7 mouse cellular contexts compared by ENCODE assay signal in the genomic region with DNA sequence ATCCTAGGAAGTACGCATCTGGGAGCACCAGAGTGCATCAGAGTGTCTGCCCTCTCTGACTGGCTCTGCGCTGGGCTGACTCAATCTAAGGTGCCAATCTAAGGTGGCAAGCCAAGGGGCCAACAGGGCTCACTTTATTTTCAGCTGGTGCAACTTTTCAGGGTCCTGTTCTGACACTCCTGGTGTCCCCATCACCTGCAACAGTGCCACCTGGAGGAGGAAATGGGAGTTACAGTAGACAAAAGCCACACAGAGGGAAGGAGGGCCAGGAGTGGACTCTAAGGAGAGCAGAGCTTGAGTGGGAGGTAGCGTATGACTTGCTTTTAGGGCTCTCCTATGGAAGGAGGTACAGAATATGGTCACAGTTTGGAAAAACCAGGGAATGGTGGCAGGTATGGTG. TPM values are rescaled to one million over a fixed set of nuclear protein-coding genes. Genes with fewer than 3 reads are reported as not detected.
DNase-seq lines count a peak whose midpoint lies in the region; ATAC-seq lines count a peak whose summit lies in the region.

No protein-coding gene starts in this region.

- 72% methylated on average over 3 of the region's 3 CpGs for WGBS in forebrain, embryonic 13.5 days
- WGBS in hindbrain, embryonic 13.5 days, result 76% methylated on average over 3 of the region's 3 CpGs
- WGBS in midbrain, embryonic 10.5 days, result 76% methylated on average over 3 of the region's 3 CpGs

- H3K4me1 ChIP-seq in forebrain, embryonic 13.5 days, result peaks cover 62% of the 10 kb centered on the region
- H3K4me1 ChIP-seq in hindbrain, embryonic 13.5 days (replicated peaks), result peaks cover 68% of the 10 kb centered on the region
- peaks cover 77% of the 10 kb centered on the region for H3K4me1 ChIP-seq in midbrain, embryonic 10.5 days

- H3K36me3 ChIP-seq in forebrain, embryonic 13.5 days (ENCODE audit: poor library complexity, severe bottlenecking), result peaks cover 32% of the 10 kb centered on the region
- peaks cover 32% of the 10 kb centered on the region for H3K36me3 ChIP-seq in hindbrain, embryonic 13.5 days
- H3K36me3 ChIP-seq in midbrain, embryonic 10.5 days, result peaks cover 40% of the 10 kb centered on the region

- H3K4me3 ChIP-seq in forebrain, embryonic 13.5 days, result no peak overlapping the region; the same call in 1 of the 2 replicates
- peak overlapping the region; percentile 69; the same call in 1 of the 2 replicates for H3K4me3 ChIP-seq in hindbrain, embryonic 13.5 days
- H3K4me3 ChIP-seq in midbrain, embryonic 10.5 days, result peak overlapping the region; percentile 81

- intact Hi-C loops in left cerebral cortex, postnatal 14 days (cut with DNase I), result loop anchor here (2.0 to 5.0 kb wide), 4 partner anchors 58 to 163 kb away; no protein-coding TSS in a partner anchor

- ATAC-seq in forebrain, embryonic 13.5 days, result no peak
- no peak for ATAC-seq in hindbrain, embryonic 13.5 days (ENCODE audit: low FRiP score)

- no peak overlapping the region for H3K27ac ChIP-seq in forebrain, embryonic 13.5 days
- no peak overlapping the region for H3K27ac ChIP-seq in hindbrain, embryonic 13.5 days
- H3K27ac ChIP-seq in midbrain, embryonic 10.5 days (replicated peaks), result no peak overlapping the region

- peak; percentile 92 for DNase-seq in NIH3T3 (ENCODE audit: low read depth)
- peak; percentile 86 for DNase-seq in c-Kit-positive CD71-positive TER-119-positive erythroid progenitor cells, embryonic 14.5 days (ENCODE audit: low spot score)
- peak; percentile 81 to 86 for DNase-seq in left cerebral cortex, postnatal 14 days (ENCODE audit: low spot score in 2 of 2)
- peak; percentile 78 for DNase-seq in midbrain, embryonic 10.5 days (ENCODE audit: low spot score)
- peak; percentile 80 for DNase-seq in right cerebral cortex, postnatal 4 days

- H3K9ac ChIP-seq in forebrain, embryonic 13.5 days, result no peak overlapping the region
- 0 out of 2 replicates have a peak overlapping the region, but pooled peaks have one; percentile 89 for H3K9ac ChIP-seq in hindbrain, embryonic 13.5 days

- H3K4me2 ChIP-seq in forebrain, embryonic 13.5 days, result peak overlapping the region; percentile 77; the same call in 1 of the 2 replicates
- H3K4me2 ChIP-seq in hindbrain, embryonic 13.5 days, result peak overlapping the region; percentile 85; the same call in 1 of the 2 replicates

- H3K9me3 ChIP-seq in forebrain, embryonic 13.5 days (replicated peaks), result no peaks in the 10 kb centered on the region
- H3K9me3 ChIP-seq in hindbrain, embryonic 13.5 days, result no peaks in the 10 kb centered on the region
- H3K9me3 ChIP-seq in midbrain, embryonic 10.5 days (replicated peaks), result no peaks in the 10 kb centered on the region

- peaks cover 44% of the 10 kb centered on the region for H3K27me3 ChIP-seq in forebrain, embryonic 13.5 days
- H3K27me3 ChIP-seq in hindbrain, embryonic 13.5 days, result peaks cover 46% of the 10 kb centered on the region
- H3K27me3 ChIP-seq in midbrain, embryonic 10.5 days (ENCODE audit: low read depth, poor library complexity, severe bottlenecking), result peaks cover 54% of the 10 kb centered on the region

RNA-seq across cellular contexts. Expression of gene Rex1bd, which starts 1.7 kb away (rescaled TPM):
- polyA plus RNA-seq in forebrain, embryonic 13.5 days (2015; fragmentation: Nextera tagmentation; extraction: Ambion mirVana), result 150 and 154 TPM in 2 replicates
- 147 and 148 TPM in 2 replicates for polyA plus RNA-seq in hindbrain, embryonic 13.5 days (2015; fragmentation: Nextera tagmentation; extraction: Ambion mirVana)
- 10 to 100 TPM; 96.6 to 99.7 TPM for total RNA-seq in left cerebral cortex, postnatal 14 days (2021)
- polyA plus RNA-seq in midbrain, embryonic 10.5 days (2016; fragmentation: Nextera tagmentation; extraction: Ambion mirVana), result 138 and 140 TPM in 2 replicates

RNA-seq across cellular contexts. Expression of gene Uba52, which starts 5.8 kb away (rescaled TPM):
- 812 and 920 TPM in 2 replicates for polyA plus RNA-seq in forebrain, embryonic 13.5 days (2015; fragmentation: Nextera tagmentation; extraction: Ambion mirVana)
- 715 and 758 TPM in 2 replicates for polyA plus RNA-seq in hindbrain, embryonic 13.5 days (2015; fragmentation: Nextera tagmentation; extraction: Ambion mirVana)
- 1,000 to 10,000 TPM in 1 of 2 experiments, 100 to 1,000 TPM in 1; 967 to 1,028 TPM for total RNA-seq in left cerebral cortex, postnatal 14 days (2021)
- 836 and 881 TPM in 2 replicates for polyA plus RNA-seq in midbrain, embryonic 10.5 days (2016; fragmentation: Nextera tagmentation; extraction: Ambion mirVana)

RNA-seq across cellular contexts. Expression of gene Crlf1, which starts 11.9 kb away (rescaled TPM):
- 0.86 and 0.92 TPM in 2 replicates for polyA plus RNA-seq in forebrain, embryonic 13.5 days (2015; fragmentation: Nextera tagmentation; extraction: Ambion mirVana)
- polyA plus RNA-seq in hindbrain, embryonic 13.5 days (2015; fragmentation: Nextera tagmentation; extraction: Ambion mirVana), result 2.2 and 2.9 TPM in 2 replicates
- total RNA-seq in left cerebral cortex, postnatal 14 days (2021), result 1 to 10 TPM; 5.8 to 7.5 TPM
- 0.42 and 2.3 TPM in 2 replicates for polyA plus RNA-seq in midbrain, embryonic 10.5 days (2016; fragmentation: Nextera tagmentation; extraction: Ambion mirVana)

RNA-seq across cellular contexts. Expression of gene Tmem59l, which starts 17.7 kb away (rescaled TPM):
- polyA plus RNA-seq in forebrain, embryonic 13.5 days (2015; fragmentation: Nextera tagmentation; extraction: Ambion mirVana), result 32.5 and 38.0 TPM in 2 replicates
- 78.5 and 78.8 TPM in 2 replicates for polyA plus RNA-seq in hindbrain, embryonic 13.5 days (2015; fragmentation: Nextera tagmentation; extraction: Ambion mirVana)
- total RNA-seq in left cerebral cortex, postnatal 14 days (2021), result 100 to 1,000 TPM; 217 to 225 TPM
- polyA plus RNA-seq in midbrain, embryonic 10.5 days (2016; fragmentation: Nextera tagmentation; extraction: Ambion mirVana), result 7.9 and 8.3 TPM in 2 replicates

RNA-seq across cellular contexts. Expression of gene Fkbp8, which starts 22.7 kb away (rescaled TPM):
- polyA plus RNA-seq in forebrain, embryonic 13.5 days (2015; fragmentation: Nextera tagmentation; extraction: Ambion mirVana), result 357 and 385 TPM in 2 replicates
- 385 and 391 TPM in 2 replicates for polyA plus RNA-seq in hindbrain, embryonic 13.5 days (2015; fragmentation: Nextera tagmentation; extraction: Ambion mirVana)
- 100 to 1,000 TPM; 396 to 406 TPM for total RNA-seq in left cerebral cortex, postnatal 14 days (2021)
- 300 and 314 TPM in 2 replicates for polyA plus RNA-seq in midbrain, embryonic 10.5 days (2016; fragmentation: Nextera tagmentation; extraction: Ambion mirVana)
